Mouse (Mus musculus) lung, postnatal 0 days (tissue): ENCODE data around the gene Eif4a1.

Experiments
- CTCF ChIP-seq: IDR thresholded peaks from 2 replicates; pipeline ENCODE4 v1.5.1; 2016; ENCODE audit warnings: antibody characterized with exemption, mild to moderate bottlenecking
- EP300 ChIP-seq: IDR thresholded peaks from 2 replicates; pipeline ENCODE4 v1.6.1; 2016; ENCODE audit warnings: antibody characterized with exemption, mild to moderate bottlenecking, control low read depth

DNA sequence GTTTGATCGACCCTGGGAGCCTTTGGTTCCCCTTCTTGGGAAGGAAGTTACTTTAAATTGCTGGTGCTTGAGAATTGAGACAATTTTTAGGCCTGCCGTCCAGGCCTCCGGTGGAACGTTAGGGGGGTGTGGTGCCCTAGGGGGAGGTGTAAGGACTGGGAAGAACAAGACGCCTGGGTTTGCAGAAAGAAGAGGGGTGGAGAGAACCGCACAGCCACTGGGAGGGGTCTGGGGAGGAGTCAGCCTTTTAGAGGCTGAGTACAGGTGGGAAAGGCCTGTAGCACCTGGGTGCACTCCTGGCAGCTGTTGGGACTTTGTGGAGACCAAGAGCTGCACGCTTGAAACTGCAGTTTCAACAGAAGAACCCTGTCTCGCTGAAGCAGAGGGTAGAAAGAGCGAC, 17.5 kb downstream of the Eif4a1 start:
- TF ChIP-seq CTCF: no peak
- no peak for TF ChIP-seq EP300
